ENCODE assay signal across 8 mouse cellular contexts in the genomic region with DNA sequence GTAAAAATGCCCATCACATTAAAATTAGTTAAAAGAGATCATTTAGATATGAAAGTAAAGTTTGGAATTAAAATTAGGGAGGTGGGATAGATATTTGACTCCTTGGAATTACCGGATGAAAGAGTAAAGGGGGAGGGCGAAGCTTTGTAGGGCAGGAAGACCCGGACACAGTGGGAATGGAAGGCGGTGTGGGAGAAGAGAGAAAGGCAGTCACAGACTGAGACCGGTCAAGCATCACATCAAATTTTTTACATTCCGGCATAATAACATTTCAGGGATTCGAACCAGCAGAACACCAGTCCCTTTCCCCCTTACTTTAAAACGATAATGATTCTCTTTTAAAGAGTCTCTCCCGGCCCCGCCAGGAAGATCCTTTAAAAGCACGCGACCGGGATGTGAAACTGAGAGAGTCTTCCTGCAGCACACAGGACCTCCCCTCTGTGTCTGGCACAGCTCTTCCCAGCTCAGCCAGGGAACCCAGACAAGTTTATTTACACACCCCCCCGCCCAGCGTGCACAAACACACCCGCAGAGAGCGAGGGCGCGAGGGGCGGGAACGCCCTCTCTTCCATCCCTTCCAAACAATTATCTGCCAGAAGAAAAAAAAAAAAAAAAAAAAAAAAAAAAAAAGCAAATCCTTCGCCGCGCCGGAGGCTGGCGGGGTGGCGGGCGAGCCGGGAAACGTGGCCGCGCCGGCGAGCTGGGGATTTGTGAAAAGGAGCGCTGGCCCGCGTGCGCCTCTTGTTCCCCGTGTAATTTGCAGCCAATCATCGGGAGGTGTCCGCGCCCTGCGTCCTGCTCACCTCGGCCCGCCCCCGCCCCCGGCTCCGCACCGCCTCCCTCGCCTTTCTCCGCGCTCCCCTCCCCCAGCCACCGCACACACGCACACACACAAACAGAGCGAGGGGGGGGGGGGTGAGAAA. TPM values are rescaled to one million over a fixed set of nuclear protein-coding genes. Genes with fewer than 3 reads are reported as not detected.
DNase-seq lines count a peak whose midpoint lies in the region; ATAC-seq and TF ChIP-seq lines count a peak whose summit lies in the region.

No protein-coding gene starts in this region.

- peak; percentile 74 for ATAC-seq in forebrain, embryonic 14.5 days
- ATAC-seq in heart, postnatal 0 days (ENCODE audit: insufficient read depth, low read depth): peak; percentile 73
- ATAC-seq in liver, embryonic 14.5 days (ENCODE audit: insufficient read depth): peak; percentile 55
- ATAC-seq in neural tube, embryonic 12.5 days (ENCODE audit: low FRiP score, low read depth): peak; percentile 67

- peak overlapping the region; percentile 78 for H3K4me3 ChIP-seq in ES-Bruce4 (ENCODE audit: low read depth, low read length)
- H3K4me3 ChIP-seq in brown adipose tissue, adult 24 weeks (ENCODE audit: insufficient read depth, low read depth, low read length): peak overlapping the region; percentile 61
- peak overlapping the region; percentile 69 for H3K4me3 ChIP-seq in forebrain, embryonic 14.5 days (ENCODE audit: low read depth, low read length)
- H3K4me3 ChIP-seq in heart, postnatal 0 days (ENCODE audit: low read depth, low read length): peak overlapping the region; percentile 65
- peak overlapping the region; percentile 37 to 45 for H3K4me3 ChIP-seq in liver, embryonic 14.5 days (ENCODE audit: insufficient read depth in 1 of 2, low read depth in 2 of 2, low read length in 2 of 2)
- H3K4me3 ChIP-seq in neural tube, embryonic 12.5 days: peak overlapping the region; percentile 48

- TF ChIP-seq CTCF in ES-Bruce4 (IDR thresholded peaks at IDR 0.05; ENCODE audit: low read depth, low read length): no peak
- no peak for TF ChIP-seq CTCF in heart, postnatal 0 days (IDR thresholded peaks at IDR 0.05; ENCODE audit: low read depth)
- no peak for TF ChIP-seq CTCF in liver, embryonic 14.5 days (IDR thresholded peaks at IDR 0.05; ENCODE audit: low read depth)

- H3K9me3 ChIP-seq in ES-Bruce4 (replicated peaks; ENCODE audit: control insufficient read depth, insufficient read depth, low read length, poor library complexity, severe bottlenecking): no peaks in the 10 kb centered on the region
- no peaks in the 10 kb centered on the region for H3K9me3 ChIP-seq in forebrain, embryonic 14.5 days (replicated peaks; ENCODE audit: control insufficient read depth, low read length)
- H3K9me3 ChIP-seq in heart, postnatal 0 days (replicated peaks; ENCODE audit: control insufficient read depth, low read length): no peaks in the 10 kb centered on the region
- H3K9me3 ChIP-seq in liver, embryonic 14.5 days (ENCODE audit: control insufficient read depth, low read length): no peaks in the 10 kb centered on the region
- H3K9me3 ChIP-seq in neural tube, embryonic 12.5 days: no peaks in the 10 kb centered on the region

- H3K9ac ChIP-seq in ES-Bruce4 (ENCODE audit: low read depth, poor library complexity, severe bottlenecking): peak overlapping the region; percentile 57; the same call in 1 of the 2 replicates
- H3K9ac ChIP-seq in forebrain, embryonic 14.5 days (ENCODE audit: low read length): peak overlapping the region; percentile 88
- peak overlapping the region; percentile 63 for H3K9ac ChIP-seq in heart, postnatal 0 days (replicated peaks; ENCODE audit: low read depth, low read length)
- no peak overlapping the region for H3K9ac ChIP-seq in liver, embryonic 14.5 days (replicated peaks)
- peak overlapping the region; percentile 89 for H3K9ac ChIP-seq in neural tube, embryonic 12.5 days

- under 1% methylated on average over 49 of the region's 55 CpGs for WGBS in forebrain, embryonic 14.5 days
- under 1% methylated on average over 53 of the region's 55 CpGs for WGBS in heart, postnatal 0 days
- WGBS in liver, embryonic 14.5 days (ENCODE audit: insufficient replicate concordance): under 1% methylated on average over 47 of the region's 55 CpGs
- WGBS in neural tube, embryonic 12.5 days: under 1% methylated on average over 46 of the region's 55 CpGs

- peak overlapping the region; percentile 86 for H3K4me2 ChIP-seq in forebrain, embryonic 14.5 days (ENCODE audit: low read length)
- H3K4me2 ChIP-seq in heart, postnatal 0 days (ENCODE audit: low read depth, low read length): peak overlapping the region; percentile 78
- peak overlapping the region; percentile 58 for H3K4me2 ChIP-seq in liver, embryonic 14.5 days (ENCODE audit: low read depth)
- peak overlapping the region; percentile 85 for H3K4me2 ChIP-seq in neural tube, embryonic 12.5 days (replicated peaks)

- H3K27ac ChIP-seq in ES-Bruce4 (ENCODE audit: insufficient read depth, low read length): no peak overlapping the region
- H3K27ac ChIP-seq in brown adipose tissue, adult 24 weeks (replicated peaks; ENCODE audit: low read depth, low read length): peak overlapping the region; percentile 80
- peak overlapping the region; percentile 99 for H3K27ac ChIP-seq in forebrain, embryonic 14.5 days (ENCODE audit: low read depth, low read length)
- H3K27ac ChIP-seq in heart, postnatal 0 days (ENCODE audit: low read depth): peak overlapping the region; percentile 64
- H3K27ac ChIP-seq in liver, embryonic 14.5 days: no peak overlapping the region
- H3K27ac ChIP-seq in neural tube, embryonic 12.5 days: peak overlapping the region; percentile 82

- peaks cover 20% of the 10 kb centered on the region for H3K27me3 ChIP-seq in ES-Bruce4 (ENCODE audit: control insufficient read depth, insufficient read depth, low read length, poor library complexity, severe bottlenecking)
- no peaks in the 10 kb centered on the region for H3K27me3 ChIP-seq in forebrain, embryonic 14.5 days (replicated peaks; ENCODE audit: control insufficient read depth, insufficient read depth, low read length)
- H3K27me3 ChIP-seq in heart, postnatal 0 days (ENCODE audit: control insufficient read depth, insufficient read depth, low read length): no peaks in the 10 kb centered on the region
- peaks cover 52% of the 10 kb centered on the region for H3K27me3 ChIP-seq in liver, embryonic 14.5 days (ENCODE audit: control insufficient read depth, insufficient read depth, low read length)
- no peaks in the 10 kb centered on the region for H3K27me3 ChIP-seq in neural tube, embryonic 12.5 days (replicated peaks)

- H3K36me3 ChIP-seq in ES-Bruce4 (ENCODE audit: control insufficient read depth, insufficient read depth, low read length, poor library complexity, severe bottlenecking): no peaks in the 10 kb centered on the region
- no peaks in the 10 kb centered on the region for H3K36me3 ChIP-seq in forebrain, embryonic 14.5 days (ENCODE audit: control insufficient read depth, insufficient read depth, low read length)
- H3K36me3 ChIP-seq in heart, postnatal 0 days (replicated peaks; ENCODE audit: control insufficient read depth, insufficient read depth, low read length): no peaks in the 10 kb centered on the region
- H3K36me3 ChIP-seq in liver, embryonic 14.5 days (replicated peaks; ENCODE audit: control insufficient read depth, insufficient read depth, low read depth): no peaks in the 10 kb centered on the region
- H3K36me3 ChIP-seq in neural tube, embryonic 12.5 days: no peaks in the 10 kb centered on the region

- no peak for TF ChIP-seq POLR2A in ES-Bruce4 (IDR thresholded peaks at IDR 0.05; ENCODE audit: insufficient read depth, low read length)

- peak; percentile 94 for DNase-seq in forebrain, embryonic 14.5 days (ENCODE audit: low spot score)
- DNase-seq in heart, postnatal 0 days (ENCODE audit: low spot score): peak; percentile 78
- peak; percentile 58 to 75 for DNase-seq in kidney, postnatal 25 days
- peak in 1 of 3 experiments; percentile 3 for DNase-seq in liver, embryonic 14.5 days (ENCODE audit: low read depth in 3 of 3, low spot score in 3 of 3)
- peak; percentile 61 for DNase-seq in urinary bladder, postnatal 14 days (ENCODE audit: low spot score)

- no peaks in the 10 kb centered on the region for H3K4me1 ChIP-seq in ES-Bruce4 (ENCODE audit: control insufficient read depth, insufficient read depth, low read length)
- H3K4me1 ChIP-seq in brown adipose tissue, adult 24 weeks (ENCODE audit: control insufficient read depth, insufficient read depth, insufficient read length, low read length): no peaks in the 10 kb centered on the region
- H3K4me1 ChIP-seq in forebrain, embryonic 14.5 days (ENCODE audit: control insufficient read depth, insufficient read depth, low read length): no peaks in the 10 kb centered on the region; the same call in 1 of the 2 replicates
- H3K4me1 ChIP-seq in heart, postnatal 0 days (ENCODE audit: control insufficient read depth, insufficient read depth): peaks cover 6% of the 10 kb centered on the region
- 0 out of 4 replicates have a peak, but pooled peaks cover 0 to 2% of the 10 kb centered on the region in 2 experiments for H3K4me1 ChIP-seq in liver, embryonic 14.5 days (replicated peaks; ENCODE audit: control insufficient read depth in 2 of 2, insufficient read depth in 2 of 2, low read length in 1 of 2)
- peaks cover 9% of the 10 kb centered on the region for H3K4me1 ChIP-seq in neural tube, embryonic 12.5 days

- no peak for TF ChIP-seq EP300 in ES-Bruce4 (IDR thresholded peaks at IDR 0.05; ENCODE audit: insufficient read depth, low read depth, low read length)
- 0 out of 2 replicates have a peak, but pooled peaks have one; percentile 45 for TF ChIP-seq EP300 in heart, postnatal 0 days (IDR thresholded peaks at IDR 0.05; ENCODE audit: low read depth)
- TF ChIP-seq EP300 in liver, embryonic 14.5 days (IDR thresholded peaks at IDR 0.05; ENCODE audit: low read depth): no peak

RNA-seq across cellular contexts. Expression of a gene that starts 0.5 kb away (rescaled TPM):
- polyA plus RNA-seq in ES-Bruce4 (2011; ENCODE audit: insufficient read depth, insufficient read length, low read depth, missing spikeins): 2.1 and 2.9 TPM in 2 replicates
- 0.42 and 1.7 TPM in 2 replicates for polyA plus RNA-seq in brown adipose tissue, adult 24 weeks (2012; ENCODE audit: insufficient read depth, insufficient read length, missing spikeins)
- polyA plus RNA-seq in forebrain, embryonic 14.5 days (2014; fragmentation: Nextera tagmentation; extraction: Ambion mirVana): 18.2 and 20.5 TPM in 2 replicates
- total RNA-seq in heart, postnatal 0 days (2014; rRNA removed; ENCODE audit: low replicate concordance): 2.7 and 8.3 TPM in 2 replicates
- 2.2 and 2.4 TPM in 2 replicates for polyA plus RNA-seq in heart, postnatal 0 days (2015; fragmentation: Nextera tagmentation; extraction: Ambion mirVana)
- polyA plus RNA-seq in liver, embryonic 14.5 days (2012; rRNA removed): 0.09 and 0.10 TPM in 2 replicates
- polyA plus RNA-seq in liver, embryonic 14.5 days (2014; fragmentation: Nextera tagmentation; extraction: Ambion mirVana): 0.06 and 0.10 TPM in 2 replicates
- polyA plus RNA-seq in neural tube, embryonic 12.5 days (2016; fragmentation: Nextera tagmentation; extraction: Ambion mirVana): 22.9 and 24.4 TPM in 2 replicates

Comparison
In these comparisons a context has a peak if more than half of its experiments do, and no peak if none do; other contexts are left out.
1. H3K27ac ChIP-seq: peak in brown adipose tissue, adult 24 weeks (single experiment), forebrain, embryonic 14.5 days (single experiment), heart, postnatal 0 days (single experiment) and neural tube, embryonic 12.5 days (single experiment); none in ES-Bruce4 (single experiment) and liver, embryonic 14.5 days (single experiment).
2. Peak in every context shown above with its lines, with median percentiles within 50 percentile points of each other: H3K4me3 ChIP-seq, ATAC-seq and H3K4me2 ChIP-seq.